Mouse (Mus musculus): ENCODE data around the gene Mvd. TPM values are rescaled to one million over a fixed set of nuclear protein-coding genes. Genes with fewer than 3 reads are reported as not detected.

Mvd gene
- total and polyA plus RNA-seq, 3 experiments, result 20.6 to 25.5 TPM; not detected in 1

GRCm38 (mm10) chr8:122433269-122433905, 9.8 kb downstream of the Mvd start:
- Histone ChIP-seq H3K36me3 (ENCODE audit: control insufficient read depth in 1 of 2, insufficient read depth in 2 of 2, low read length in 2 of 2) (peaks cover 0 to 24% of the 10 kb centered on the region in 2 experiments; a peak in 2 of 4 replicates), H3K4me1 (ENCODE audit: control insufficient read depth in 1 of 2, insufficient read depth in 2 of 2, low read length in 2 of 2) (peaks cover 7 to 25% of the 10 kb centered on the region in 2 experiments; a peak in 3 of 4 replicates), H3K79me2 (ENCODE audit: control insufficient read depth, insufficient read depth, low read length, poor library complexity) (peaks cover 26% of the 10 kb centered on the region), H3K9me3 (replicated peaks; ENCODE audit: insufficient read depth, low read length) (no peaks in the 10 kb centered on the region), H3K27me3 (ENCODE audit: control insufficient read depth in 1 of 2, insufficient read depth in 2 of 2, low read length in 2 of 2) (no peaks in the 10 kb centered on the region), H3K27ac (ENCODE audit: control insufficient read depth, low read depth, low read length) (peak overlapping the region; percentile 13; the same call in 1 of the 2 replicates), H3K9ac (ENCODE audit: control insufficient read depth, low read depth, low read length, poor library complexity, severe bottlenecking) (no peak overlapping the region; the same call in 1 of the 2 replicates), H3K4me3 (ENCODE audit: control insufficient read depth in 1 of 2, insufficient read depth in 1 of 2, low read depth in 2 of 2, low read length in 2 of 2) (peak overlapping the region in 1 of 2 experiments; percentile 86; a peak in 1 of 4 replicates)
- no peak for DNase-seq (ENCODE audit: low read depth, low spot score)
- TF ChIP-seq POLR2A (IDR thresholded peaks at IDR 0.05; ENCODE audit: control insufficient read depth in 1 of 2, insufficient read depth in 1 of 2, low read depth in 1 of 2, low read length in 2 of 2, poor library complexity in 1 of 2), result no peak
- peak; percentile 36; the same call in 1 of the 2 replicates for TF ChIP-seq SMC3 (IDR thresholded peaks at IDR 0.05; ENCODE audit: low read depth, low read length)
- TF ChIP-seq KAT2A (conservative IDR thresholded peaks at IDR 0.05; ENCODE audit: low read depth, low read length), result no peak
- no peak for TF ChIP-seq ELF1 (IDR thresholded peaks at IDR 0.05; ENCODE audit: low read depth, low read length)
- no peak for TF ChIP-seq E2F4 (IDR thresholded peaks at IDR 0.05; ENCODE audit: borderline replicate concordance, low read depth, low read length)
- TF ChIP-seq ETS1 (IDR thresholded peaks at IDR 0.05; ENCODE audit: low read depth, low read length), result no peak
- TF ChIP-seq BHLHE40 (IDR thresholded peaks at IDR 0.05; ENCODE audit: borderline replicate concordance, low read depth, low read length), result no peak
- TF ChIP-seq JUND (IDR thresholded peaks at IDR 0.05; ENCODE audit: low read depth, low read length), result no peak
- TF ChIP-seq NELFE (IDR thresholded peaks at IDR 0.05; ENCODE audit: low read depth, low read length), result no peak
- no peak for TF ChIP-seq MYB (IDR thresholded peaks at IDR 0.05; ENCODE audit: low read depth, low read length)
- peak; percentile 42 for TF ChIP-seq RAD21 (IDR thresholded peaks at IDR 0.05; ENCODE audit: low read depth, low read length)
- peak in 2 of 3 experiments; percentile 36 to 45; a peak in 4 of 6 replicates for TF ChIP-seq CTCF (IDR thresholded peaks at IDR 0.05 in 2 of 3, conservative IDR thresholded peaks at IDR 0.05 in 1 of 3; ENCODE audit: control insufficient read depth in 1 of 3, insufficient read depth in 1 of 3, low read depth in 2 of 3, low read length in 3 of 3, poor library complexity in 1 of 3, severe bottlenecking in 1 of 3)
- no peak for TF ChIP-seq ZMIZ1 (IDR thresholded peaks at IDR 0.05; ENCODE audit: low read depth, low read length)
- no peak for TF ChIP-seq CHD2 (IDR thresholded peaks at IDR 0.05; ENCODE audit: low read length)
- TF ChIP-seq TCF12 (IDR thresholded peaks at IDR 0.05; ENCODE audit: low read depth, low read length), result no peak
- no peak for TF ChIP-seq ZNF384 (IDR thresholded peaks at IDR 0.05; ENCODE audit: low read depth, low read length)
- TF ChIP-seq RCOR1 (IDR thresholded peaks at IDR 0.05; ENCODE audit: low read depth, low read length), result no peak
- TF ChIP-seq GABPA (IDR thresholded peaks at IDR 0.05; ENCODE audit: low read depth, low read length), result no peak
- no peak for TF ChIP-seq ZKSCAN1 (IDR thresholded peaks at IDR 0.05; ENCODE audit: low read depth, low read length)
- no peak for TF ChIP-seq UBTF (IDR thresholded peaks at IDR 0.05; ENCODE audit: borderline replicate concordance, insufficient read depth, low read depth, low read length)
- TF ChIP-seq USF2 (IDR thresholded peaks at IDR 0.05; ENCODE audit: borderline replicate concordance in 1 of 2, insufficient read depth in 1 of 2, low read depth in 1 of 2, low read length in 2 of 2), result 0 out of 4 replicates have a peak, but pooled peaks of 1 of the 2 experiments have one; percentile 58
- TF ChIP-seq MAX (IDR thresholded peaks at IDR 0.05; ENCODE audit: low read length), result no peak; the same call in 1 of the 2 replicates
- no peak for TF ChIP-seq HCFC1 (IDR thresholded peaks at IDR 0.05; ENCODE audit: low read depth, low read length)
- TF ChIP-seq USF1 (IDR thresholded peaks at IDR 0.05; ENCODE audit: low read depth, low read length), result no peak
- TF ChIP-seq SIN3A (IDR thresholded peaks at IDR 0.05; ENCODE audit: low read length), result 0 out of 2 replicates have a peak, but pooled peaks have one; percentile 13
- no peak for TF ChIP-seq MEF2A (IDR thresholded peaks at IDR 0.05; ENCODE audit: extremely low read depth, insufficient replicate concordance, low read depth, low read length, poor library complexity, severe bottlenecking)
- no peak for TF ChIP-seq TAL1 (IDR thresholded peaks at IDR 0.05; ENCODE audit: low read length)
- no peak for TF ChIP-seq CHD1 (IDR thresholded peaks at IDR 0.05; ENCODE audit: low read depth, low read length)
- no peak for TF ChIP-seq POLR2AphosphoS2 (IDR thresholded peaks at IDR 0.05; ENCODE audit: low read length)
- TF ChIP-seq GATA1 (IDR thresholded peaks at IDR 0.05; ENCODE audit: low read depth, low read length), result no peak
- TF ChIP-seq MXI1 (IDR thresholded peaks at IDR 0.05; ENCODE audit: low read depth, low read length), result no peak
- TF ChIP-seq MAFK (IDR thresholded peaks at IDR 0.05; ENCODE audit: borderline replicate concordance, low read depth, low read length), result no peak
- no peak for TF ChIP-seq POLR2AphosphoS5 (IDR thresholded peaks at IDR 0.05; ENCODE audit: borderline replicate concordance, low read depth, low read length)
- TF ChIP-seq MAZ (IDR thresholded peaks at IDR 0.05; ENCODE audit: low read depth, low read length), result no peak
- no peak for TF ChIP-seq NRF1 (IDR thresholded peaks at IDR 0.05; ENCODE audit: insufficient read depth, low read depth, low read length, poor library complexity, severe bottlenecking)
- no peak for TF ChIP-seq TBP (IDR thresholded peaks at IDR 0.05; ENCODE audit: low read depth, low read length)

Data from MEL (cell line).